Mouse (Mus musculus): ENCODE results near the gene Usp24.

- TF ChIP-seq CTCF (conservative IDR thresholded peaks at IDR 0.05 in 1 of 2, IDR thresholded peaks at IDR 0.05 in 1 of 2; ENCODE audit: low read depth in 2 of 2, low read length in 2 of 2): no peak
- no peak for TF ChIP-seq MYC (IDR thresholded peaks at IDR 0.05; ENCODE audit: low read depth, low read length)
- TF ChIP-seq CHD1 (IDR thresholded peaks at IDR 0.05; ENCODE audit: low read depth, low read length): no peak
These were observed 146.5 kb downstream of the Usp24 start for GRCm38 (mm10) chr4:106462524-106462923.
